Mouse (Mus musculus) adipocyte (in vitro differentiated cells): Measurements from ENCODE around the gene Tor3a.
"Not testable (repeated sequence)": the region's sequence is repeated elsewhere in the genome, so short reads cannot be mapped to it uniquely, and the experiment has no call there.

Experiments
- DNase-seq: peaks from one replicate; pipeline ENCODE4 v3.0.0-alpha.2; 2016; ENCODE audit warnings: low spot score

The Tor3a gene

DNA sequence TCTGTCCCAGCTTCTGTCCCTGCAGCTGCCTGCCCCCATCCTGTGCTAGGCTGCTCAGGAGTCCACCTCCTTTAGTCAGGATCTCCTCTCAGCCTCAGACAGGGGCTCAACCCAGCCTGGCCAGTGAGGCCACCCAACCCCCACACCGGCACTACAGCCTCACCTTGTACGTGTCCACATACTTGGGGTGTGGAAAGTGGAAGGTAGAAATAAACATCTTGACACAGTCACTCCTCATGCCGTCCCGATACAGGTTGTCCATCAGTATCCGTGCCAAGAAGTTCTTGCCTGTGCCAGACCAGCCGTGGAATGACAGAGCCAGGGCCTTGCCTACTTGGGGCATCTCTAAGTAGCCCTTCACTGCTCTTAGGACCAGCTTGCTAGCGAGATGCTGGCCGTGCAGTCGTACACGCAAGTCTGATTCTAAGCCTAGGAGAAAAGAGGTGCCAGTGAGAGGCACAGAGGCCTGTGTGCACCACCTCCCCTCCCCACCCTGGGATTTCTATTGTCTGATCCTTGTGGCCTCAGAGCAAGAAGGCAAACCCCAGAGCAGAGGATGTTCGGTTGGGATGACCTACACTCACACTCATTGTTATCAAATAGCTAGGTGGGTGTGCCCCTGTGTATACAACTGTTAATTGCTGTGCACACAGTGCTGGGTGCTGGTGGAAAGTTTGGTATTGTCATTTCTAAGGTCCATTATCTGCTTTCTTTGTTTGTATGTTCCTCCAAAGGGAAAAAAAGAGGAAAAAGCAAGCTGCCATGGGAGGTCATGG, 4.8 kb downstream of the Tor3a start:
- no peak for DNase-seq

DNA sequence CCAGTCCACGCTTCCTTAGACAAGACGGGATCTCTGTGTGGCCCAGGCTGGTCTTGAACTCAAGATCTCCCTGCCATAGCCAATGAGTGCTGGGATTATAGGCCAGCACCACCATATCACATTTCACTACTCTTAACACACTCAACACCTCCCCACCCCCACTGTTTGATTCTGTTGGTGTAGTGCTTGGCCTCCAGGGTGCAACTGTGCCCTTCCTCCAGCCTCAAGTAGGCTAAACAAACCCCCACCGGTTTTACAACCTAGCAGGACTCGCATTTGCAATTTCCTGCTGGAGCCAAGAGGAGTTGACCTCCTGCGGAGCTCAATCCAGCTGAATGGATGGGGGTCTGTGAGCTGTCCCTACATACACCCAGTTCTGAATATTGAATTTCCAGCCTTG, 5.6 kb downstream of the Tor3a start:
- DNase-seq, result no peak

- no peak for DNase-seq
Measured at GRCm38 (mm10) chr1:156667141-156667926, 6.8 kb downstream of the Tor3a start.

GRCm38 (mm10) chr1:156665777-156666176, 8.4 kb downstream of the Tor3a start:
- DNase-seq, result no peak

DNA sequence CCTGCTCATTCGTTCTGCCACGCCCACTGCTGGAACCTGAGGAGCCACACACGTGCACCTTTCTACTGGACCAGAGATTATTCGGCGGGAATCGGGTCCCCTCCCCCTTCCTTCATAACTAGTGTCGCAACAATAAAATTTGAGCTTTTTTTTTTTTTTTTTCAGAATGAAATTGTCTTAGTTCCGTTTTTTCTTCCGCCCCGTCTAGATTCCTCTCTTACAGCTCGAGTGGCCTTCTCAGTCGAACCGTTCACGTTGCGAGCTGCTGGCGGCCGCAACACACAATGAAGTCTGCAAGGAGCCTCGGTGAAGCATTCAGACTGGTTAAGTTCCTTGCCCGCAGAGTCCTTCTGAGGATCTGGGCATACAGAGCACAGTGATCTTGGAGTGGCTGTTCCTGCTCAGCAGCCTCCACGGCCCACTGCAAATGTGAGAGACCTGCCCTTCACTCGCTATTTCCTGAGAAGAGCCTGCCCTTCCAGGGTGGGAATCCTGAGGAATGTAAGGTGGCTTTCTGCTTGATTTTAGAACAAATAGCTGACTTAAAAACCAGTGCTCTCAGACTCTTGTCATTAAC, 13.4 kb downstream of the Tor3a start:
- DNase-seq, result not testable (repeated sequence)

GRCm38 (mm10) chr1:156659906-156660659, 14.1 kb downstream of the Tor3a start:
- DNase-seq, result peak; percentile 56

- DNase-seq, result peak; percentile 68
Measured at GRCm38 (mm10) chr1:156658676-156659075, 15.5 kb downstream of the Tor3a start.

DNA sequence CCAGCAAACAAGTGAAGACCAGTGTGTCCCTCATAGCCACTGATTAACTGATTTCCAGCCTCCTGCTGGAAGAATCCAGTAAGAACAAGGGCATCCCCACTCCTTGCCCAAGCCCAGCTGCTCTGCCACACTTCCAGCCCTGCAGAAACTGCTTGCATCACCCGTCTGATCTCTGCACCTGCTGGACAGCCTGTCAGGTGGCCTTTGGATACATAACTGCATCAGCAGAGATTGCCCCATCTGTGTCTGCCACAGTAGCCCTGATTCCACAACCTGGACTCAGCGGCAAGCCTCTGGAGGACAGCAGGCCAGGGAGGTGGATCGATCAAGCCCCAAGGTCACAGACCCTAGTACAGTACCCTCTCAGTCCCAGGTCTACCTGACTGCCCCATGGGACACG, 16.6 kb downstream of the Tor3a start:
- no peak for DNase-seq

DNA sequence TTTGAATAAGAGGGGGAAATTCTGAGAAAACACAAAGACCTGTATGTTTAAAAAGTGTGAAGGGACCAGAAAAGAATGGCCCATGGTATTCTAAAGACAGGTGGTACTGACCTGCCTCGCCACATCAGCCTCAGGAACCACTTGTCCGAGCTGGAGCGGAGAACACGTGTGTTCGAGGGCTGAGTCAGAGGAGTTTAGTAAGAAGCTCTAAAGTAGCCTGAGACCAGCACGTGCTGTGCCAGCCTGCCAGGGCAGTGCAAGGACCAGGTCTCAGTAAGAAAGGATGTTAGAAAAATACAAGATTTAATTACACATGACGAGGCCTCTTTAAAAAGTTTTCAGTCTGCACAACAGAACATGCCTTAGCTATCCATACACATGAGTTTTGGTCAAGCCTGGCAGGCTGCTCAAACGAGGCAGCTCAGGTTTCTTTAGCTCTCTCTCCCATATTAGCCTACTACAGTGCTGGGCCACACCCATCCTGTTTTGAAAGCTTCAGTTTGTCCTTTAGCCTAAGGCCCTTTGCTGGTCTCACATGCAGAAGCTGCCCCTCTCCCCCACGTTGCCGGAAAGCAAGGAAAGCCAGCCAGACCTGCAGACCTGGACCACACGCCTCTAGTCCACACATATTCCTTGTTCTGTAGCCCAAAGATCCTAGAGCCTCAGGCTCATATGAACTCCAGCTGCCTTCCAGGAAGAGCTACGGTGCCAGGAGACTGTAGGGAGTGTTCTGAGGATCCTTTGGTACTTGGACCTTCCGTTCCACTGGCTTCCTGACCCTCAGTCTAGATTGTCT, 19.2 kb downstream of the Tor3a start:
- peak; percentile 29 for DNase-seq

- no peak for DNase-seq
Measured at GRCm38 (mm10) chr1:156652189-156652822, 21.9 kb downstream of the Tor3a start.

DNA sequence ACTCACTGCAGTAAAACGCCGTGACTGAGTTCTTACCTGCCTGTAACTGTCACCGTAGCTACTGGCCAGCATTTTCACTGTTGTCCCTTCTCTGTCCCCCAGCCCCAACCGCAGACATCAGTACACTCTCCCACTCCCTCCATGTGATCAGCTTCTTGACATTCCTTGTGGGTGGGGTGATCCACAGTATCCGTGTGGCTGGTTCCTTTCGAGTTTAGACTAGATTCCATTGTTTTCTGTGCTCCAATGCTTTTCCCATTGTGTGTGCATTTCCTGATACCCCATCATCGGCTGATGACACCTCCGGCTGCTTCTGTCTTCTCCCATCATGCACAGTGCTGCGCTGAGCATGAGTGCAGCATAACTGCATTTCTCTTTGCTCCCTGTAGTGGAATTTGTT, 23.5 kb downstream of the Tor3a start:
- DNase-seq, result no peak

DNA sequence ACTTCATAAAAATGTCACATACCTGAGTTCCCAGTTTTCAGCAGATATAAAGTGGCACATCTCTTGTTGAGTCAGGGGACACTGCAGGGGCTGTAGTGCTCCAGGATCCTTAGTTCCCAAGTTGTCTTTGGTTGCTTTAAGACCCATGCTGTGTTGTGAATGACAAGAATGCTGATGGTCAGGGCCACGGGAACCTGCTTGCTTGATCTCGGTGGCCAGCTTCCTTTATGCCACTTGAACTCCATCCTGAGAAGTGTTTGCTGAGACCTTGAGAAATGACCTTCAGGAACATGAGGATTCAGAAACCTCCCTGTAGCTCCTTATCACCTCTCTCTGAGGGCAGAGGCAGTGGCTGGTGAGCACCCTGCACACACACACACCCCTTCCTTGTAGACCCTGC, 25.5 kb downstream of the Tor3a start:
- no peak for DNase-seq

DNA sequence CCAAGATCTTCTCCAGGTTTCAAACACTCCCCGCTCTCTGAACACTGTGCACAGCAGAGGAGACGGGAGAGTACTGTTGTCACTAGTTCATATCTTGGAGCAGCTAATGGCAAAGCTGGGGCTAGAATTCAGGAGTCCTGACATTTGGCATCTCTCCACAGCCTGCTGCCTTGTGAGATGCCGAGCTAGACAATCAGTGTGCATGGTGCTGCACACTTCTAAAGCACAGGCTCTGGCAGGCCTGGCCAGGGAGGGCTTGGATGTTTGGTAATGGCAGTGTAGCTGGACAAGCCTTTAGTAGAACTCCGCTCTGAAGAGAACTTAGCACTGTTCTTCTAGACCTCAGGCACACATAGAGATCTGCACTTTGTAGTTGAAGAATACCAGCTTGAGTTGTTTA, 28.2 kb downstream of the Tor3a start:
- no peak for DNase-seq

- DNase-seq, result no peak
Measured at GRCm38 (mm10) chr1:156644780-156645523, 29.2 kb downstream of the Tor3a start.

DNA sequence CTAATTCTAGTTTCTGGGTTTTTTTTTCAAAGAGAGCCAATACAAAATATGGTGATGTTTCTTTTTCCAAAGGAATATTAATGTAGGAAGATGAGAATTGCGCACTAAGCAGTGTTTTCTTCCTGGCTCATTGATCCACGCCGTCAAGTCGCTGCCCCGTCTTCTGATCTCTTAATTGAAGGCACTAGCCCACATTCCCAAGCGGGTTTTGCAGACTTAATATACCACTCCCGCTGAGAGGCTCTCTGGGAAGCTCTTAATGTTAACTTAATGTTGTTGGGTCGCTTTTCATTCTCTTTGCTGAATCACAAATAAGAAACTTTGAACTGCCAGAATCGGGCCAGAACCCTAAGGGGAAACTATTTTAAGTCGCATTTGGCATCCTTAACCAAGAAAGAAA, 30.1 kb downstream of the Tor3a start:
- DNase-seq, result no peak

DNA sequence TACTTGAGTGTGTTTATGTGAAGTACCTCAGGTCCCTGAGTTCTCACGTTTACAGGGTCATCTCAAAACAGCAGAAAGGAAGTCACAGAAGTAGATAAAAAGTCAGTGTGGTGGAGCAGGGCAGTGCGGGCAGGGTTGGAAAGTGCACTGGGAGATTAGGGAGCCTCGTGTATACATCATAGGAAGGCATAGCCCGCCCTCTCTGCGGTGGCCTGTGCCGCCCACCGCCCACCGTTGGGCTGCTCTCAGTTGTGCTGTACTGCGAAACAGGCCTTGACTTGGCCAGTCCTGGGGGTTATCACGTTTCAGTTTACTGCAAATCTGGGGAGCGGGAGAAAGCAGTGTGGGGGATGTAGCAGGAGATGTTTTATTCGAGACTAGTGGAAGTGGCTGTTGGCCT, 31.3 kb downstream of the Tor3a start:
- DNase-seq, result no peak

DNA sequence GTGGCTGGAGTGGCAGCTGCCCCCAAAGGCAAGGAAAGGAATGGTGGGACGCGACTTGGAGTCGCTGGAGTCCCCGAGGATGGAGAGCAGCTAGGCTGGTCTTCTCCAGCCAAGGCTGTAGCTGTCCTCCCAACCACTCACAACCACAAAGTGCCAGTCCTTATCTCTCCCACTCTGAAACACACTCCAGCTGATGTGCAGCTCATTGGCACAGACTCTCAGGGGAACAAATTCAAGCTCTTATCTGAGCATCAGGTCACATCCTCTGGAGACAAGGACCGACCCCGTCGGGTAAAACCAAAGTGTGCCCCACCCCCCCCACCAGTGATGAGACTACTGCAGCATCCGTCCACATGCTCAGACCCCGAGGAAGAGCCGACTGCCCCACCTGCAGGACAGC, 32.3 kb downstream of the Tor3a start:
- DNase-seq, result no peak

DNA sequence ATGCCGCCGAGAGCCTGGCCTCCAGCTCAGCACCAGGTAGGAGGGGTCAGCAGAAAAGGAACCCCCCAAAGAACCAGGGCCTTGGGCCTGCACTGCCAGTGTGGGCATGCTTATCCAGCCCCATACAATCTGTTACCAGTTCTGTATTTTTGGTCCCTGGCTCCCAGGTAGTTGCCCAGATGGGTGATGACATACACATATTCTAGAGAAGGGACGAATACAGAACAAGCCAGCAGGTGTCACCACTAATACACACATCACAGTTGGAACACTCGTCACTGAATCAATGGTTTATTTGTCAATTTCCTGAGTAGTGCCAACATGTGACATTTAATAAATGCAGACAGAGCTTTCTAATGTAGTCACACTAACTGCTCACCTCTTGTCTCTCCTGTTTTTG, 33.6 kb downstream of the Tor3a start:
- no peak for DNase-seq

DNA sequence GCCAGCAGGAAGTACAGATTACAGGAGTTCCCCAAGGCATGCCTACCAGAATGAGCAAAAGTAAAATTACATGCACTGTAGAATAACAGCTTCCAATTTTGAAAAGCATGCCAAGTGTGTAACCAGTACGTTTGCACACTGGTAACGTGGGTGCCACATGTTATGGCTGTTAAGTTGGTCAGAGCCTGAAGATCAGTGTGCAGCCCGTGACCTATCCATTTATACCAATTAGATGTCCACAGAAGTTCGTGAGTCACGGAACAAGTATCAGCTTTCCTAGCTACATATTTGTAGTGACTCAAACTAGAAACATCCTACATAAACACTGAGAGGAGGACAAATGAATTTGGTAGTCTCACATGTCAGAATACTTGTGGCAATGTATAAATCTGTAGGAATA, 34.7 kb downstream of the Tor3a start:
- no peak for DNase-seq

- DNase-seq, result no peak
Measured at GRCm38 (mm10) chr1:156635148-156635547, 39.0 kb downstream of the Tor3a start.
